Mouse (Mus musculus) spleen, postnatal 0 days (tissue): ENCODE results near the gene Tc2n. TPM values are rescaled to one million over a fixed set of nuclear protein-coding genes. Genes with fewer than 3 reads are reported as not detected.

ENCODE experiments used
- polyA plus RNA-seq: library from polyadenylated mRNA; unstranded; fragments of >200 nt; fragmentation: Nextera tagmentation; extraction: Ambion mirVana; gene quantifications from 2 replicates; pipeline ENCODE4 v1.2.1, GENCODE M21; 2015

The Tc2n gene
- polyA plus RNA-seq: 0.27 and 0.36 TPM in 2 replicates

GRCm38 (mm10) chr12:101718054-101718754 is at the start of gene Tc2n:
Gene Tc2n (minus strand): TSS chr12:101718523.

Other genes starting within 250 kb of the Tc2n start
- gene Fbln5, start 100.5 kb upstream of the Tc2n start, polyA plus RNA-seq: 94.4 and 108 TPM in 2 replicates
- 13.2 and 17.9 TPM in 2 replicates for gene Trip11, start 194.7 kb upstream of the Tc2n start, polyA plus RNA-seq
- gene Atxn3, start 239.7 kb upstream of the Tc2n start, polyA plus RNA-seq: 14.8 and 16.4 TPM in 2 replicates